Mouse (Mus musculus) frontal cortex, postnatal 36 days (tissue): ENCODE results near the gene A430033K04Rik.

Experiments used
- DNase-seq, 2 experiments: peaks; one replicate each; pipeline ENCODE4 v3.0.0; 2022; ENCODE audit warnings: low spot score in 2 of 2

Gene A430033K04Rik

GRCm38 (mm10) chr5:138694496-138695167 lies 72.0 kb downstream of the A430033K04Rik start:
- peak; percentile 26 to 40 for DNase-seq

GRCm38 (mm10) chr5:138697466-138697865 lies 74.8 kb downstream of the A430033K04Rik start:
- DNase-seq = no peak
